Mouse (Mus musculus): ENCODE results near the gene Olfr1500. TPM values are rescaled to one million over a fixed set of nuclear protein-coding genes. Genes with fewer than 3 reads are reported as not detected.

Gene Olfr1500
- polyA plus RNA-seq (2012; rRNA removed) = not detected in 2 replicates

DNA sequence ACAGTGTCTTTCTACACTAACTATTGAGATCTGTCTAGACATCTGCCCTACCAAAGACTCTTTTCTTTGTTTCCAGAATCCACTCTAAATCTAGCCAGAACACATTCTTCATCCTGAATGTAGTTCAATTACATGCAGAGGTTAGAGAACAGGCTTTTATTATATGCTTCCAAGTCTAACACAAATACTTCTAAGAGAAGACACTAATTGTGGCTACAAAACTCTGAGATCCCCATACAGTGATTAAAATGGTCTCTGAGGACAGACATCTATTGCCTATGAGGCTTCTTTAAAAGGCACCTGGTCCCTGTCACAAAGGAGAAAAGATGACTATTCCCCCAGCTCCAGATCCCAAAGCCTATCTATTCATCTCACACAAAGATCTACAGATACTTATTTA lies at the start of gene Olfr1500:
Olfr1500 (minus strand) TSS at position 101 of the 400 bp plus-strand sequence.

GRCm38 (mm10) chr19:13861495-13861894 lies 31.2 kb upstream of the Olfr1500 start, which contains the start of gene Olfr1502:
Olfr1502 (plus strand) TSS chr19:13861795.

GRCm38 (mm10) chr19:13850592-13850991 lies 20.3 kb upstream of the Olfr1500 start, which contains the start of gene Olfr1501:
Olfr1501 (minus strand) TSS chr19:13850692.

GRCm38 (mm10) chr19:13819347-13819746 lies 10.9 kb downstream of the Olfr1500 start, which contains the start of gene Olfr1499:
Olfr1499 (minus strand) TSS chr19:13819447.

GRCm38 (mm10) chr19:13798102-13798501 lies 32.2 kb downstream of the Olfr1500 start, which contains the start of gene Olfr1497:
Olfr1497 (minus strand) TSS chr19:13798202.

DNA sequence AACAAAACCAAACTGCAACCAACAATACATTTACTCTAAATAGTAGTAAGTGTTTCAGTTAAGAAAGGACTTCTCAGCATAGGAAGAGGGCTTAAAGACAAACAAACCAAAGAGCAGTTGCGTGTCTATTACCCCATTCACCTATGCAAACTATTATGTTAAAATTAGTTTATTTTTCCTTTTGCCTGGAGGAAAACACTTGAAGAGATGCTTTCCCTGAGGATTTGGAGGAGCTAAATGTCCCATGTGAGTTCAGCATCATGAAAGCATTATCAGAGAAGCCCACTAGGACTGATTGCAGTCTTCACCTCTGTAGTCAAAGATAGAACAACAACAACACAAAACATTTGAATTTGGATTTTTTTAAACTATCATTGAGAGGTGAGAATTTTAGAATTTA lies 52.7 kb downstream of the Olfr1500 start, which contains the start of gene Olfr1496:
Olfr1496 (plus strand) TSS at position 301 of the 400 bp plus-strand sequence.

Other genes starting within 250 kb of the Olfr1500 start
- gene Olfr1484, start 247.0 kb downstream of the Olfr1500 start, polyA plus RNA-seq (2012; rRNA removed) = not detected in 2 replicates
- gene Olfr1487, start 213.1 kb downstream of the Olfr1500 start, polyA plus RNA-seq (2012; rRNA removed) = not detected in 2 replicates
- not detected in 2 replicates for gene Olfr1489, start 198.9 kb downstream of the Olfr1500 start, polyA plus RNA-seq (2012; rRNA removed)
- not detected in 2 replicates for gene Olfr1490, start 179.4 kb downstream of the Olfr1500 start, polyA plus RNA-seq (2012; rRNA removed)
- not detected in 2 replicates for gene Olfr1491, start 133.2 kb downstream of the Olfr1500 start, polyA plus RNA-seq (2012; rRNA removed)
- gene Olfr1493-ps1, start 107.2 kb downstream of the Olfr1500 start, polyA plus RNA-seq (2012; rRNA removed) = not detected in 2 replicates
- gene Olfr1494, start 90.8 kb downstream of the Olfr1500 start, polyA plus RNA-seq (2012; rRNA removed) = not detected in 2 replicates
- gene Olfr1495, start 65.9 kb downstream of the Olfr1500 start, polyA plus RNA-seq (2012; rRNA removed) = not detected in 2 replicates
- gene Olfr1496, start 52.6 kb downstream of the Olfr1500 start, polyA plus RNA-seq (2012; rRNA removed) = not detected in 2 replicates
- gene Olfr1497, start 32.3 kb downstream of the Olfr1500 start, polyA plus RNA-seq (2012; rRNA removed) = not detected in 2 replicates
- gene Olfr1499, start 11.0 kb downstream of the Olfr1500 start, polyA plus RNA-seq (2012; rRNA removed) = not detected in 2 replicates
- not detected in 2 replicates for gene Olfr1501, start 20.2 kb upstream of the Olfr1500 start, polyA plus RNA-seq (2012; rRNA removed)
- gene Olfr1502, start 31.3 kb upstream of the Olfr1500 start, polyA plus RNA-seq (2012; rRNA removed) = not detected in 2 replicates
- not detected in 2 replicates for gene Olfr1504, start 67.4 kb upstream of the Olfr1500 start, polyA plus RNA-seq (2012; rRNA removed)
- not detected in 2 replicates for gene Olfr1505, start 83.0 kb upstream of the Olfr1500 start, polyA plus RNA-seq (2012; rRNA removed)

All from central nervous system, embryonic 11.5 days (tissue).